In the genomic region with DNA sequence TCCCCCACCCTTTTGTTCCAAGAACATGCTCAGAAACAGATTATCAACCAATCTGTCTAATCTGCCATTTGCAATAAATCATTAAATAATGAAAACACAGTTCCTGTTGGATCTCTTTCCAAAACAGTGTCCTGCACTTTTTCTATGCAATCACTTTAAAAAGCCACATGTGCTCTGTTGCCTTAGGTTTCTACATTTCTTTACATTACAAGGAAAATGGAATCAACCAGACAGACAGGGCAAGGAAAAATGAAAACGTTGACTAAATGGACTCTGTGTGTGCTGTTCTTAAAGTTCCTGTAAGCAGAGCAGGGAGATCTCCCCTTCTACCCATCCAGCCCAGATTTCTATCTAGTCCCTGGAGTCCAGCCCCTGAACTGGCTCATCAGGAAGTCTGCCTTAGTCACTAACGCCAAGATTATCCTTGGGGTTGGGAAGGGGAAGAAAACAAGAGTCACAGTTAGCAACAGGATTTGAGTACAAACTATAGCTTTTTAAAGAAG, we compare ENCODE assay signal across 12 mouse cellular contexts. TPM values are rescaled to one million over a fixed set of nuclear protein-coding genes. Genes with fewer than 3 reads are reported as not detected.
DNase-seq lines count a peak whose midpoint lies in the region; ATAC-seq lines count a peak whose summit lies in the region.
"Had no signal": no experiment of that assay in that cellular context is flagged by ENCODE, and none has a peak within 500 bp of the region (broad histone marks: within the 10 kb centered on the region; RNA-seq: fewer than 3 reads in every experiment).

No protein-coding gene starts in this region.

- H3K4me3 ChIP-seq in kidney, embryonic 15.5 days (replicated peaks), result no peak overlapping the region
- no peak overlapping the region for H3K4me3 ChIP-seq in embryonic facial prominence, embryonic 12.5 days
- no peak overlapping the region for H3K4me3 ChIP-seq in hindbrain, embryonic 13.5 days
- no peak overlapping the region for H3K4me3 ChIP-seq in neural tube, embryonic 14.5 days (ENCODE audit: low read depth, low read length)
- H3K4me3 ChIP-seq: liver, embryonic 13.5 days had no signal

- H3K9ac ChIP-seq in kidney, embryonic 15.5 days, result no peak overlapping the region
- H3K9ac ChIP-seq in embryonic facial prominence, embryonic 12.5 days, result 0 out of 2 replicates have a peak overlapping the region, but pooled peaks have one; percentile 0
- H3K9ac ChIP-seq in hindbrain, embryonic 13.5 days, result peak overlapping the region; percentile 62
- H3K9ac ChIP-seq in neural tube, embryonic 14.5 days (replicated peaks; ENCODE audit: low read depth, low read length), result peak overlapping the region; percentile 41; the same call in 1 of the 2 replicates
- H3K9ac ChIP-seq: liver, embryonic 13.5 days had no signal

- no peak for ATAC-seq in kidney, embryonic 15.5 days (replicated peaks; ENCODE audit: low FRiP score)
- no peak for ATAC-seq in embryonic facial prominence, embryonic 12.5 days (ENCODE audit: insufficient number of reproducible peaks, insufficient read depth, low FRiP score, low TSS enrichment)
- ATAC-seq in hindbrain, embryonic 13.5 days (ENCODE audit: low FRiP score), result no peak
- ATAC-seq in neural tube, embryonic 14.5 days (ENCODE audit: low read depth), result no peak

- 6% methylated on average over 2 of the region's 2 CpGs for WGBS in kidney, embryonic 15.5 days
- WGBS in embryonic facial prominence, embryonic 12.5 days, result 29% methylated on average over 2 of the region's 2 CpGs
- 7% methylated on average over 2 of the region's 2 CpGs for WGBS in hindbrain, embryonic 13.5 days
- 4% methylated on average over 2 of the region's 2 CpGs for WGBS in neural tube, embryonic 14.5 days

- no peaks in the 10 kb centered on the region for H3K36me3 ChIP-seq in kidney, embryonic 15.5 days
- peaks cover 3% of the 10 kb centered on the region; the same call in 1 of the 2 replicates for H3K36me3 ChIP-seq in embryonic facial prominence, embryonic 12.5 days
- H3K36me3 ChIP-seq in hindbrain, embryonic 13.5 days, result no peaks in the 10 kb centered on the region
- H3K36me3 ChIP-seq in neural tube, embryonic 14.5 days (ENCODE audit: control insufficient read depth, insufficient read depth, low read length), result no peaks in the 10 kb centered on the region

- H3K9me3 ChIP-seq in kidney, embryonic 15.5 days (replicated peaks), result no peaks in the 10 kb centered on the region
- no peaks in the 10 kb centered on the region for H3K9me3 ChIP-seq in embryonic facial prominence, embryonic 12.5 days
- H3K9me3 ChIP-seq in hindbrain, embryonic 13.5 days, result no peaks in the 10 kb centered on the region
- H3K9me3 ChIP-seq in neural tube, embryonic 14.5 days (ENCODE audit: control insufficient read depth, low read length), result no peaks in the 10 kb centered on the region
- H3K9me3 ChIP-seq: liver, embryonic 13.5 days had no signal

- 0 out of 2 replicates have a peak overlapping the region, but pooled peaks have one; percentile 12 for H3K4me2 ChIP-seq in kidney, embryonic 15.5 days
- H3K4me2 ChIP-seq in embryonic facial prominence, embryonic 12.5 days (replicated peaks), result no peak overlapping the region
- H3K4me2 ChIP-seq in hindbrain, embryonic 13.5 days, result peak overlapping the region; percentile 36
- peak overlapping the region; percentile 26; the same call in 1 of the 2 replicates for H3K4me2 ChIP-seq in neural tube, embryonic 14.5 days (ENCODE audit: low read depth, low read length)
- H3K4me2 ChIP-seq: liver, embryonic 13.5 days had no signal

- H3K27ac ChIP-seq in kidney, embryonic 15.5 days, result peak overlapping the region; percentile 71
- H3K27ac ChIP-seq in embryonic facial prominence, embryonic 12.5 days, result peak overlapping the region; percentile 41; the same call in 1 of the 2 replicates
- H3K27ac ChIP-seq in hindbrain, embryonic 13.5 days, result peak overlapping the region; percentile 92
- peak overlapping the region; percentile 75 for H3K27ac ChIP-seq in neural tube, embryonic 14.5 days (ENCODE audit: low read depth, low read length)
- H3K27ac ChIP-seq: liver, embryonic 13.5 days had no signal

- peaks cover 26% of the 10 kb centered on the region for H3K4me1 ChIP-seq in kidney, embryonic 15.5 days
- H3K4me1 ChIP-seq in embryonic facial prominence, embryonic 12.5 days, result peaks cover 18% of the 10 kb centered on the region
- peaks cover 48% of the 10 kb centered on the region for H3K4me1 ChIP-seq in hindbrain, embryonic 13.5 days (replicated peaks)
- peaks cover 18% of the 10 kb centered on the region for H3K4me1 ChIP-seq in neural tube, embryonic 14.5 days (ENCODE audit: control insufficient read depth, insufficient read depth, low read length)

- no peak for DNase-seq in kidney, postnatal 10 days
- DNase-seq in right cerebral cortex, postnatal 4 days, result no peak
- no peak for DNase-seq in gastrocnemius, adult 18-20 months (ENCODE audit: low spot score)
- DNase-seq in spleen, postnatal 4 days (ENCODE audit: low spot score in 2 of 2), result no peak
- DNase-seq: adrenal gland, postnatal 14 days; gastrocnemius, postnatal 10 days; kidney, postnatal 36 days; liver, embryonic 13.5 days had no signal

- no peaks in the 10 kb centered on the region for H3K27me3 ChIP-seq in kidney, embryonic 15.5 days
- no peaks in the 10 kb centered on the region for H3K27me3 ChIP-seq in embryonic facial prominence, embryonic 12.5 days
- H3K27me3 ChIP-seq in hindbrain, embryonic 13.5 days, result no peaks in the 10 kb centered on the region
- no peaks in the 10 kb centered on the region for H3K27me3 ChIP-seq in neural tube, embryonic 14.5 days (ENCODE audit: control insufficient read depth, insufficient read depth, low read length)
- H3K27me3 ChIP-seq: liver, embryonic 13.5 days had no signal

RNA-seq across cellular contexts. Expression of gene Ehmt1, which starts 13.7 kb away (rescaled TPM):
- 88.4 and 93.2 TPM in 2 replicates for polyA plus RNA-seq in kidney, embryonic 15.5 days (2015; fragmentation: Nextera tagmentation; extraction: Ambion mirVana)
- polyA plus RNA-seq in embryonic facial prominence, embryonic 12.5 days (2016; fragmentation: Nextera tagmentation; extraction: Ambion mirVana), result 121 and 124 TPM in 2 replicates
- polyA plus RNA-seq in hindbrain, embryonic 13.5 days (2015; fragmentation: Nextera tagmentation; extraction: Ambion mirVana), result 126 and 131 TPM in 2 replicates
- 90.8 and 97.0 TPM in 2 replicates for polyA plus RNA-seq in neural tube, embryonic 14.5 days (2014; fragmentation: Nextera tagmentation; extraction: Ambion mirVana)
- total RNA-seq in gastrocnemius, adult 18-20 months (2021), result 10 to 100 TPM; 19.2 to 21.5 TPM

RNA-seq across cellular contexts. Expression of gene Arrdc1, which starts 29.3 kb away (rescaled TPM):
- polyA plus RNA-seq in kidney, embryonic 15.5 days (2015; fragmentation: Nextera tagmentation; extraction: Ambion mirVana), result 45.3 and 48.5 TPM in 2 replicates
- 22.1 and 27.2 TPM in 2 replicates for polyA plus RNA-seq in embryonic facial prominence, embryonic 12.5 days (2016; fragmentation: Nextera tagmentation; extraction: Ambion mirVana)
- polyA plus RNA-seq in hindbrain, embryonic 13.5 days (2015; fragmentation: Nextera tagmentation; extraction: Ambion mirVana), result 23.9 and 26.0 TPM in 2 replicates
- 30.2 and 31.6 TPM in 2 replicates for polyA plus RNA-seq in neural tube, embryonic 14.5 days (2014; fragmentation: Nextera tagmentation; extraction: Ambion mirVana)
- 1 to 10 TPM; 2.7 to 3.2 TPM for total RNA-seq in gastrocnemius, adult 18-20 months (2021)

RNA-seq across cellular contexts. Expression of gene Zmynd19, which starts 43.9 kb away (rescaled TPM):
- 15.9 and 22.9 TPM in 2 replicates for polyA plus RNA-seq in kidney, embryonic 15.5 days (2015; fragmentation: Nextera tagmentation; extraction: Ambion mirVana)
- 22.4 and 25.1 TPM in 2 replicates for polyA plus RNA-seq in embryonic facial prominence, embryonic 12.5 days (2016; fragmentation: Nextera tagmentation; extraction: Ambion mirVana)
- polyA plus RNA-seq in hindbrain, embryonic 13.5 days (2015; fragmentation: Nextera tagmentation; extraction: Ambion mirVana), result 16.0 and 17.7 TPM in 2 replicates
- polyA plus RNA-seq in neural tube, embryonic 14.5 days (2014; fragmentation: Nextera tagmentation; extraction: Ambion mirVana), result 18.1 and 26.0 TPM in 2 replicates
- total RNA-seq in gastrocnemius, adult 18-20 months (2021), result 10 to 100 TPM; 18.3 to 20.3 TPM

RNA-seq across cellular contexts. Expression of gene Dph7, which starts 56.5 kb away (rescaled TPM):
- polyA plus RNA-seq in kidney, embryonic 15.5 days (2015; fragmentation: Nextera tagmentation; extraction: Ambion mirVana), result 28.3 and 29.5 TPM in 2 replicates
- 36.5 and 37.7 TPM in 2 replicates for polyA plus RNA-seq in embryonic facial prominence, embryonic 12.5 days (2016; fragmentation: Nextera tagmentation; extraction: Ambion mirVana)
- polyA plus RNA-seq in hindbrain, embryonic 13.5 days (2015; fragmentation: Nextera tagmentation; extraction: Ambion mirVana), result 36.0 and 38.1 TPM in 2 replicates
- polyA plus RNA-seq in neural tube, embryonic 14.5 days (2014; fragmentation: Nextera tagmentation; extraction: Ambion mirVana), result 34.0 and 39.6 TPM in 2 replicates
- total RNA-seq in gastrocnemius, adult 18-20 months (2021), result 1 to 10 TPM; 2.7 to 3.8 TPM

Comparison
In these comparisons a context has a peak if more than half of its experiments do, and no peak if none do; other contexts are left out.
1. H3K27ac ChIP-seq: peak in every context shown above with its lines; median percentile 92 in hindbrain, embryonic 13.5 days; 75 in neural tube, embryonic 14.5 days; 71 in kidney, embryonic 15.5 days; 41 in embryonic facial prominence, embryonic 12.5 days.